In genomic region chr13:18858183-18858582, GRCm38 (mm10) we compare ENCODE assay signal across 17 mouse cellular contexts.
DNase-seq lines count a peak whose midpoint lies in the region; TF ChIP-seq lines count a peak whose summit lies in the region.
"Had no signal": no experiment of that assay in that cellular context is flagged by ENCODE, and none has a peak within 500 bp of the region (broad histone marks: within the 10 kb centered on the region; RNA-seq: fewer than 3 reads in every experiment).

No protein-coding gene starts in this region.

- no peak overlapping the region for H3K27ac ChIP-seq in kidney, adult 2 months (ENCODE audit: insufficient read depth, low read depth, low read length)
- H3K27ac ChIP-seq: hindbrain, embryonic 13.5 days; lung, embryonic 15.5 days had no signal

- no peak overlapping the region for H3K4me3 ChIP-seq in kidney, adult 2 months (ENCODE audit: insufficient read depth, low read depth, low read length)
- H3K4me3 ChIP-seq: hindbrain, embryonic 13.5 days; lung, embryonic 15.5 days; megakaryocyte, embryonic 14.5 days had no signal

- no peaks in the 10 kb centered on the region for H3K4me1 ChIP-seq in kidney, adult 2 months (ENCODE audit: control insufficient read depth, insufficient read depth, low read length)
- H3K4me1 ChIP-seq: lung, embryonic 15.5 days had no signal

- TF ChIP-seq POLR2A in kidney, adult 2 months (IDR thresholded peaks at IDR 0.05; ENCODE audit: low read depth, low read length) = no peak

- H3K36me3 ChIP-seq in kidney, adult 2 months (ENCODE audit: control insufficient read depth, insufficient read depth, low read length) = peaks cover 3% of the 10 kb centered on the region; the same call in 1 of the 2 replicates
- H3K36me3 ChIP-seq: lung, embryonic 15.5 days had no signal

- peak; percentile 13 for DNase-seq in lung, postnatal 10 days
- DNase-seq in lung, adult 18-20 months = no peak
- peak; percentile 83 for DNase-seq in layer of hippocampus, adult 11-12 months (ENCODE audit: low spot score)
- peak; percentile 87 to 89 for DNase-seq in left cerebral cortex, adult 18-20 months (ENCODE audit: low spot score in 2 of 2)
- DNase-seq in right cerebral cortex, postnatal 25 days = peak; percentile 77
- no peak for DNase-seq in Muller cell, postnatal 12 days (ENCODE audit: inconsistent ontology term)
- DNase-seq in c-Kit-positive CD71-positive TER-119-positive erythroid progenitor cells, embryonic 14.5 days (ENCODE audit: low spot score) = no peak
- no peak for DNase-seq in kidney, adult 2 months
- DNase-seq: adrenal gland, adult 2 months; gastrocnemius, postnatal 14 days; kidney, adult 18-20 months; liver; spleen, adult 18-20 months had no signal

- TF ChIP-seq CTCF in kidney, adult 2 months (conservative IDR thresholded peaks at IDR 0.05; ENCODE audit: insufficient read depth, insufficient read length, low read depth, low read length) = no peak

- 79% methylated on average over 4 of the region's 4 CpGs for WGBS in kidney, adult 2 months

- H3K27me3 ChIP-seq in kidney, adult 2 months (replicated peaks; ENCODE audit: control insufficient read depth, insufficient read depth, low read length) = no peaks in the 10 kb centered on the region
- H3K27me3 ChIP-seq: CH12.LX; hindbrain, embryonic 13.5 days; lung, embryonic 15.5 days; megakaryocyte, embryonic 14.5 days had no signal

Comparison
In these comparisons a context has a peak if more than half of its experiments do, and no peak if none do; other contexts are left out.
1. DNase-seq: peak in lung, postnatal 10 days (single experiment), layer of hippocampus, adult 11-12 months (single experiment), left cerebral cortex, adult 18-20 months (2 of 2) and right cerebral cortex, postnatal 25 days (single experiment); none in lung, adult 18-20 months (0 of 2), Muller cell, postnatal 12 days (single experiment), c-Kit-positive CD71-positive TER-119-positive erythroid progenitor cells, embryonic 14.5 days (single experiment) and kidney, adult 2 months (single experiment).